Mouse (Mus musculus) testis, adult 10 weeks (tissue): ENCODE measurements around the gene Rassf3. TPM values are rescaled to one million over a fixed set of nuclear protein-coding genes. Genes with fewer than 3 reads are reported as not detected.

Experiments
- polyA plus RNA-seq: library from polyadenylated mRNA; stranded (reverse); fragments of 350-450 nt; fragmentation: Illumina TruSeq; extraction: RNeasy Lipid Tissue Mini Kit (QIAGEN cat#74804); gene quantifications from one replicate; pipeline ENCODE4 v1.2.3, GENCODE M21; 2014; ENCODE audit warnings: low read depth, low replicate concordance

The Rassf3 gene
- polyA plus RNA-seq, result 2.8 TPM

DNA sequence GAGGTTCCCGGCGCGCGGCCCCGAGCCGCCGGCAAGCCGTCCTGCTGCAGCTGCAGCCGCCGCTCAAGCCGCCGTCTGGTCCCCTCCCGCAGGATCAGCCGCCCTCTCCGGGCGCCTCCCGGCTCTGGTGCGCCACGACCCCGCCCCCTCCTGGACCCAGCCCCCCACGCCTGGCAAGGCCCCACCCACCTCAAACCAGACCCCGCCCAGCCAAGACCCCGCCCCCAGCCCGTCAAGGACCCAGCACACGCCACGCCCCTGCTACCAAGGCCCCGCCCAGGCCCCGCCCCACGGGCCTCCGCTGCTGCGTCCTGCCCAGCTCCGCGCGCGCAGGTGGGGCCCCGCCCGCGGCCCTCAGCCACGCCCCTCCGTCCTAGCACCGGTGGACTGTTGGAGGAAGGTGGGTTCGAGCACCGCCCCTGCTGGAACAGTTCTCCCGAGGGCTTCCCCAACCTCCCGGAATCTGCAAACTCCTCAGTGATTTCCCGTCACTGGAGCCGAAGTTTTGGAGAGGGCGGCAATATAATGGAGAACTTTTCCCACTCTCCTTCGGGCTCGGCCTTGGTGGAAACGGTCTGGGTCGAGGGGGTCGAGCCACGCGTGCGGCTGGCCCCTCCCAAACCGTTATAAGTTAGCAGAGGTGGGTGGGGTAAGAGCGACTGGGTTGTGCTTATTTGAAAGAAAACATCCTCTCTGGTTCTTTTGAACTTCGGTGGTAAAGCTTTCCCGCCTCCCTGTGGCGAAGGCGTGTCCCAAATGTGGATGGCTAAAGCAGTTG is at the start of gene Rassf3:
Rassf3 (minus strand) TSS at position 158 of the 778 bp plus-strand sequence.

DNA sequence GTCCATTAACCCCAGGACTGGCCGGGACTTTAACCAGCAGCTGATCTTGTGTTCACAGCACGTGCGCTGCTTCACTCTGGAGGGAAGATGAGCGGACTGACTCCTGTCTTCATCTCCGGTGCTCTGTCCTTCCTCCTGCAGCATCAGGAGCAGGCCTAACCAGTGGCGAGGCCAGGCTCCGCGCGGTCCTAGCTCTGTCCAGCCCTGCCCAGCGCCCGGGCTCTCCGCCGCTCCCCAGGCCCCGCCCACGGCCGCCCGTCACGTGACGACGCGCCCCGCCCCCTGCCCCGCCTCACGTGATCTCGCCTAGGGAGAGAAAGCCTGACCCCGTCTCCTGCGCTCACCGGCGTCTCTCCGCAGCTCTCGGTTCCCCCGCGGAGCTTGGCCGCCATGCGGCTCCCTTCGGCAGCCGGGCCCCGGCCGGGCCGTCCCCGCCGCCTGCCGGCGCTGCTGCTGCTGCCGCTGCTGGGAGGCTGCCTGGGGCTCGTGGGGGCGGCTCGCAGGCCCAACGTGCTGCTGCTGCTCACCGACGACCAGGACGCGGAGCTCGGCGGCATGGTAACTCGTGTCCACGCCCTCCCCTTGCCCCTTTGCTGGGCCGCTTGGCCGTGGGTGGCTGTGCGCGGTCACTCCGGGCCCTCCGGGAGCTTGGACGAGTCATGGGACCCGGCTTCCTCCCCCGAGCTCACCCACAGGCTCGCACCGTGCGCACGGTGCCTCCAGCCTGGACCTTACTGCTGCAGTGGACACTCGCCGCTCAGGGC is 111.2 kb downstream of the Rassf3 start, which contains the start of gene Gns:
Gns (plus strand) TSS at position 290 of the 764 bp plus-strand sequence.

Other genes starting within 250 kb of the Rassf3 start
- 1.1 TPM for gene Tbc1d30, start 125.1 kb downstream of the Rassf3 start, polyA plus RNA-seq
- 13.1 TPM for gene Gns, start 111.3 kb downstream of the Rassf3 start, polyA plus RNA-seq
- gene Tbk1, start 110.4 kb upstream of the Rassf3 start, polyA plus RNA-seq, result 31.2 TPM
- gene Xpot, start 150.0 kb upstream of the Rassf3 start, polyA plus RNA-seq, result 54.2 TPM
- 3.4 TPM for gene D930020B18Rik, start 165.2 kb upstream of the Rassf3 start, polyA plus RNA-seq